Mouse (Mus musculus): ENCODE measurements around the gene Pde10a.

DNA sequence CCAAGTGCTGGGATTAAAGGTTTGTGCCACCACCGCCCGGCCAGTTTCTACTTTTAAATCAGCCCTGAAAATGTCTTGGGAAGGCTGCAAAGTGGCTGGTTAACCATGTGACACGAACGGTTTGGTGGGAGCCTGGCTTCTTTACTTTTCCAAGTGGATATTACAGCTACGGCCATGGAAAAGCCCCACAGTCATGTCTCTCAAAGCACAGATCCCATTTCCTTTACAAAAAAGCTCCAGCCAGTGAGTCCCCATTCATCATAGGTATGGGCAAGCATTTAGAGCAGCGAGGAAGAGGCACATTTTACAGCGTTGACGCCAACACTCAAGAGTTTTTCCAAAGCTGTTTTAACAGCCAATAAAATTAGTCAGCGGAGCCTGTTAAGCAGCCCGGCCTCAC is 43.4 kb upstream of the Pde10a start:
- TF ChIP-seq CTCF (IDR thresholded peaks at IDR 0.05; ENCODE audit: control insufficient read depth, insufficient read depth, insufficient replicate concordance, low read depth, low read length) (no peak), POLR2A (IDR thresholded peaks at IDR 0.05; ENCODE audit: control insufficient read depth, low read depth, low read length) (no peak)
